Mouse (Mus musculus): ENCODE measurements around the gene Itgb2. TPM values are rescaled to one million over a fixed set of nuclear protein-coding genes. Genes with fewer than 3 reads are reported as not detected.

Gene Itgb2
- total RNA-seq, 1 experiment = 0.54 TPM

- peaks cover 0 to 10% of the 10 kb centered on the region in 2 experiments; a peak in 1 of 4 replicates for H3K4me1 ChIP-seq (ENCODE audit: control insufficient read depth in 2 of 2, insufficient read depth in 2 of 2, low read length in 2 of 2, poor library complexity in 1 of 2)
- no peaks in the 10 kb centered on the region for H3K9me3 ChIP-seq (ENCODE audit: control insufficient read depth, insufficient read depth, low read depth, low read length)
- H3K36me3 ChIP-seq (ENCODE audit: control insufficient read depth, insufficient read depth, low read length, poor library complexity, severe bottlenecking) = peaks cover 65% of the 10 kb centered on the region
- in situ Hi-C loops (cut with MboI; ENCODE audit: low sequenced_read_pairs in 2 of 2, unreplicated experiment in 2 of 2) = loop anchor here in 1 of 2 experiments (5.0 kb wide), 1 partner anchor 223 kb away; no protein-coding TSS in a partner anchor
- TF ChIP-seq ZC3H11A (IDR thresholded peaks at IDR 0.05; ENCODE audit: borderline replicate concordance, low read depth, low read length) = no peak
- no peak for TF ChIP-seq HCFC1 (IDR thresholded peaks at IDR 0.05; ENCODE audit: borderline replicate concordance, insufficient read depth, low read length)
- TF ChIP-seq CHD2 (IDR thresholded peaks at IDR 0.05; ENCODE audit: low read depth, low read length) = no peak
- TF ChIP-seq MAFK (IDR thresholded peaks at IDR 0.05; ENCODE audit: insufficient read depth, low read depth, low read length) = no peak
- no peak for TF ChIP-seq ZNF384 (IDR thresholded peaks at IDR 0.05; ENCODE audit: low read depth, low read length)
- peak overlapping the region; percentile 51 for H3K9ac ChIP-seq (ENCODE audit: insufficient read depth, low read depth, low read length, poor library complexity, severe bottlenecking)
- H3K4me3 ChIP-seq (ENCODE audit: insufficient read depth in 1 of 2, low read depth in 1 of 2, low read length in 2 of 2, poor library complexity in 1 of 2, severe bottlenecking in 1 of 2) = no peak overlapping the region
- H3K27ac ChIP-seq (ENCODE audit: insufficient read depth, low read depth, low read length, poor library complexity, severe bottlenecking) = no peak overlapping the region
- DNase-seq (ENCODE audit: low read depth, low spot score) = no peak
Observed at GRCm38 (mm10) chr10:77510225-77510982, 19.6 kb upstream of the Itgb2 start.

GRCm38 (mm10) chr10:77515385-77516348, 14.4 kb upstream of the Itgb2 start, which contains the start of gene Fam207a:
Gene Fam207a (minus strand): TSS chr10:77515785.
- Histone ChIP-seq H3K9ac (ENCODE audit: insufficient read depth, low read depth, low read length, poor library complexity, severe bottlenecking) (peak within 1 kb of the TSS; percentile 85), H3K4me3 (ENCODE audit: insufficient read depth in 1 of 2, low read depth in 1 of 2, low read length in 2 of 2, poor library complexity in 1 of 2, severe bottlenecking in 1 of 2) (peak within 1 kb of the TSS; percentile 84 to 91), H3K9me3 (ENCODE audit: control insufficient read depth, insufficient read depth, low read depth, low read length) (no peaks in the 10 kb centered on the region), H3K36me3 (ENCODE audit: control insufficient read depth, insufficient read depth, low read length, poor library complexity, severe bottlenecking) (peaks cover 27% of the 10 kb centered on the region), H3K4me1 (ENCODE audit: control insufficient read depth in 2 of 2, insufficient read depth in 2 of 2, low read length in 2 of 2, poor library complexity in 1 of 2) (peaks cover 0 to 6% of the 10 kb centered on the region in 2 experiments; a peak in 1 of 4 replicates), H3K27ac (ENCODE audit: insufficient read depth, low read depth, low read length, poor library complexity, severe bottlenecking) (no peak within 1 kb of the TSS; the same call in 1 of the 2 replicates)
- in situ Hi-C loops (cut with MboI; ENCODE audit: low sequenced_read_pairs in 2 of 2, unreplicated experiment in 2 of 2) = no loop called here
- DNase-seq (ENCODE audit: low read depth, low spot score) = peak; percentile 86
- no peak for TF ChIP-seq ZNF384 (IDR thresholded peaks at IDR 0.05; ENCODE audit: low read depth, low read length)
- TF ChIP-seq HCFC1 (IDR thresholded peaks at IDR 0.05; ENCODE audit: borderline replicate concordance, insufficient read depth, low read length) = peak; percentile 62; the same call in 1 of the 2 replicates

- H3K9me3 ChIP-seq (ENCODE audit: control insufficient read depth, insufficient read depth, low read depth, low read length) = no peaks in the 10 kb centered on the region
- in situ Hi-C loops (cut with MboI; ENCODE audit: low sequenced_read_pairs in 2 of 2, unreplicated experiment in 2 of 2) = no loop called here
- DNase-seq (ENCODE audit: low read depth, low spot score) = no peak
- H3K27ac ChIP-seq (ENCODE audit: insufficient read depth, low read depth, low read length, poor library complexity, severe bottlenecking) = no peak overlapping the region
- peaks cover 0 to 6% of the 10 kb centered on the region in 2 experiments; a peak in 1 of 4 replicates for H3K4me1 ChIP-seq (ENCODE audit: control insufficient read depth in 2 of 2, insufficient read depth in 2 of 2, low read length in 2 of 2, poor library complexity in 1 of 2)
- H3K36me3 ChIP-seq (ENCODE audit: control insufficient read depth, insufficient read depth, low read length, poor library complexity, severe bottlenecking) = peaks cover 20% of the 10 kb centered on the region
- H3K9ac ChIP-seq (ENCODE audit: insufficient read depth, low read depth, low read length, poor library complexity, severe bottlenecking) = peak overlapping the region; percentile 45
- no peak for TF ChIP-seq ZNF384 (IDR thresholded peaks at IDR 0.05; ENCODE audit: low read depth, low read length)
- no peak for TF ChIP-seq MAFK (IDR thresholded peaks at IDR 0.05; ENCODE audit: insufficient read depth, low read depth, low read length)
- TF ChIP-seq HCFC1 (IDR thresholded peaks at IDR 0.05; ENCODE audit: borderline replicate concordance, insufficient read depth, low read length) = no peak
- TF ChIP-seq CHD2 (IDR thresholded peaks at IDR 0.05; ENCODE audit: low read depth, low read length) = no peak
- TF ChIP-seq ZC3H11A (IDR thresholded peaks at IDR 0.05; ENCODE audit: borderline replicate concordance, low read depth, low read length) = no peak
- H3K4me3 ChIP-seq (ENCODE audit: insufficient read depth in 1 of 2, low read depth in 1 of 2, low read length in 2 of 2, poor library complexity in 1 of 2, severe bottlenecking in 1 of 2) = peak overlapping the region; percentile 84 to 91
Observed at GRCm38 (mm10) chr10:77516379-77516951, 13.6 kb upstream of the Itgb2 start.

- no peak overlapping the region for H3K4me3 ChIP-seq (ENCODE audit: insufficient read depth in 1 of 2, low read depth in 1 of 2, low read length in 2 of 2, poor library complexity in 1 of 2, severe bottlenecking in 1 of 2)
- H3K36me3 ChIP-seq (ENCODE audit: control insufficient read depth, insufficient read depth, low read length, poor library complexity, severe bottlenecking) = peaks cover 15% of the 10 kb centered on the region
- H3K27ac ChIP-seq (ENCODE audit: insufficient read depth, low read depth, low read length, poor library complexity, severe bottlenecking) = no peak overlapping the region
- in situ Hi-C loops (cut with MboI; ENCODE audit: low sequenced_read_pairs in 2 of 2, unreplicated experiment in 2 of 2) = no loop called here
- H3K9me3 ChIP-seq (ENCODE audit: control insufficient read depth, insufficient read depth, low read depth, low read length) = no peaks in the 10 kb centered on the region
- TF ChIP-seq CHD2 (IDR thresholded peaks at IDR 0.05; ENCODE audit: low read depth, low read length) (no peak), ZC3H11A (IDR thresholded peaks at IDR 0.05; ENCODE audit: borderline replicate concordance, low read depth, low read length) (peak; percentile 39; the same call in 1 of the 2 replicates)
- DNase-seq (ENCODE audit: low read depth, low spot score) = peak; percentile 48
- H3K4me1 ChIP-seq (ENCODE audit: control insufficient read depth in 2 of 2, insufficient read depth in 2 of 2, low read length in 2 of 2, poor library complexity in 1 of 2) = peaks cover 0 to 6% of the 10 kb centered on the region in 2 experiments; a peak in 1 of 4 replicates
- H3K9ac ChIP-seq (ENCODE audit: insufficient read depth, low read depth, low read length, poor library complexity, severe bottlenecking) = peak overlapping the region; percentile 42; the same call in 1 of the 2 replicates
Observed at GRCm38 (mm10) chr10:77517066-77517620, 12.9 kb upstream of the Itgb2 start.
